Mouse (Mus musculus) thymus, postnatal 0 days (tissue): ENCODE results near the gene Gria4. TPM values are rescaled to one million over a fixed set of nuclear protein-coding genes. Genes with fewer than 3 reads are reported as not detected.

Experiments
- microRNA-seq: library from miRNA; unstranded; fragments of <30 nt; microRNA quantifications from one replicate; pipeline ENCODE4, GENCODE M21; 2016; ENCODE audit warnings: borderline number of aligned reads
- polyA plus RNA-seq: library from polyadenylated mRNA; unstranded; fragments of >200 nt; fragmentation: Nextera tagmentation; extraction: Ambion mirVana; gene quantifications from 2 replicates; pipeline ENCODE4 v1.2.1, GENCODE M21; 2015

Gria4 gene
- polyA plus RNA-seq, 1 experiment from 2014 or later = 0.05 TPM

Small RNAs within 50 kb of the gene (microRNA-seq; reads per million reads assigned to microRNA genes)
- gene Gm23811 (not detected), gene Gm23992 (not detected)
